Mouse (Mus musculus) bone marrow macrophage, adult 2 months (primary cell): ENCODE measurements around the gene Vegfa. TPM values are rescaled to one million over a fixed set of nuclear protein-coding genes. Genes with fewer than 3 reads are reported as not detected.

ENCODE experiments used
- H3K27ac ChIP-seq: 2 replicates; pipeline ENCODE4 v1.5.1; 2012; ENCODE audit warnings: low read depth, low read length; ENCODE audit not compliant: insufficient read depth
- H3K4me1 ChIP-seq: 2 replicates; pipeline ENCODE4 v1.6.1; 2012; ENCODE audit warnings: low read length; ENCODE audit not compliant: control insufficient read depth, insufficient read depth
- H3K4me3 ChIP-seq: 2 replicates; pipeline ENCODE4 v1.5.1; 2012; ENCODE audit warnings: mild to moderate bottlenecking, low read length, moderate library complexity; ENCODE audit not compliant: insufficient read depth
- CTCF ChIP-seq: IDR thresholded peaks from 2 replicates; pipeline ENCODE4 v1.5.1; 2012; ENCODE audit warnings: low read depth, mild to moderate bottlenecking, low read length, moderate library complexity
- POLR2A ChIP-seq: IDR thresholded peaks from 2 replicates; pipeline ENCODE4 v1.6.1; 2012; ENCODE audit warnings: mild to moderate bottlenecking, low read depth, low read length, borderline replicate concordance
- polyA plus RNA-seq: library from polyadenylated mRNA; stranded (reverse); fragments of >200 nt; gene quantifications from 2 replicates; pipeline ENCODE4 v1.2.4, GENCODE M21; 2012; ENCODE audit not compliant: missing spikeins, insufficient read depth, insufficient read length

The Vegfa gene
- polyA plus RNA-seq, 1 experiment = 53.8 TPM

GRCm38 (mm10) chr17:46021173-46021572, 11.0 kb downstream of the Vegfa start:
- TF ChIP-seq CTCF = no peak
- no peak for TF ChIP-seq POLR2A
- Histone ChIP-seq H3K27ac (no peak overlapping the region), H3K4me1 (no peaks in the 10 kb centered on the region), H3K4me3 (no peak overlapping the region)

DNA sequence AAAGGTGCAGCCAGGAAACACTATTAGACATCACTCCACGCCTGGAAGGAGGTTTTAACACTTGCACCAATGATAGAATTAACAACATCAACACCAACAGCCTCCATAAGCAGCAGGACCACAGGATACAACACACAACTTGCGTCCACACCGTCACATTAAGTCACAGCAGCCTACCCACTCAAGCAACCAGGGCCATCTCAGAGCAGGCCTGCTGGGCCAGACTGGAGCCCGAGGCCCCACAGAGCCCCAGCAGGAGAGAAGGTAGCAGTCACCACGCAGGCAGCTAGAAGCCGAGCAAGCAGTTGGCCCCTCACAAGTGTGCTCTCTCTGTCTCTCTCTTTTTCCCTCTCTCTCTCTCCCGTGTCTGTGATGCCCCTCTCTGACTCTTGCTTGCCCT, 11.6 kb downstream of the Vegfa start:
- Histone ChIP-seq H3K4me1 (no peaks in the 10 kb centered on the region), H3K27ac (no peak overlapping the region), H3K4me3 (no peak overlapping the region)
- no peak for TF ChIP-seq POLR2A
- TF ChIP-seq CTCF = no peak

DNA sequence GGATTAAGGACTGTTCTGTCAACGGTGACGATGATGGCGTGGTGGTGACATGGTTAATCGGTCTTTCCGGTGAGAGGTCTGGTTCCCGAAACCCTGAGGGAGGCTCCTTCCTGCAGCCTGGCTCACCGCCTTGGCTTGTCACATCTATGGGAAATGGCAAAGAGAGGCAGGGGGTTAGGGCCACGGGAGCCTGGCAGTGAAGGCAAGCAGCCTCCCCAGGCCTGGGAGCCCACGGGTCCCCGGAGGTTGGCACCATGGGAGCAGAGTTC, 13.5 kb downstream of the Vegfa start:
- Histone ChIP-seq H3K27ac (no peak overlapping the region), H3K4me3 (no peak overlapping the region), H3K4me1 (no peaks in the 10 kb centered on the region)
- TF ChIP-seq CTCF (no peak), POLR2A (no peak)

GRCm38 (mm10) chr17:46017946-46018735, 14.0 kb downstream of the Vegfa start:
- Histone ChIP-seq H3K4me1 (no peaks in the 10 kb centered on the region), H3K4me3 (no peak overlapping the region), H3K27ac (no peak overlapping the region)
- TF ChIP-seq POLR2A (no peak), CTCF (no peak)

- TF ChIP-seq POLR2A (no peak), CTCF (no peak)
- no peak overlapping the region for H3K27ac ChIP-seq
- no peaks in the 10 kb centered on the region for H3K4me1 ChIP-seq
- H3K4me3 ChIP-seq = no peak overlapping the region
Measured at GRCm38 (mm10) chr17:46016617-46017016, 15.6 kb downstream of the Vegfa start.

GRCm38 (mm10) chr17:46015967-46016366, 16.2 kb downstream of the Vegfa start:
- TF ChIP-seq POLR2A (no peak), CTCF (no peak)
- H3K27ac ChIP-seq = no peak overlapping the region
- H3K4me1 ChIP-seq = no peaks in the 10 kb centered on the region
- H3K4me3 ChIP-seq = no peak overlapping the region

- TF ChIP-seq POLR2A (no peak), CTCF (no peak)
- H3K27ac ChIP-seq = no peak overlapping the region
- no peaks in the 10 kb centered on the region for H3K4me1 ChIP-seq
- no peak overlapping the region for H3K4me3 ChIP-seq
Measured at GRCm38 (mm10) chr17:46014935-46015334, 17.2 kb downstream of the Vegfa start.

DNA sequence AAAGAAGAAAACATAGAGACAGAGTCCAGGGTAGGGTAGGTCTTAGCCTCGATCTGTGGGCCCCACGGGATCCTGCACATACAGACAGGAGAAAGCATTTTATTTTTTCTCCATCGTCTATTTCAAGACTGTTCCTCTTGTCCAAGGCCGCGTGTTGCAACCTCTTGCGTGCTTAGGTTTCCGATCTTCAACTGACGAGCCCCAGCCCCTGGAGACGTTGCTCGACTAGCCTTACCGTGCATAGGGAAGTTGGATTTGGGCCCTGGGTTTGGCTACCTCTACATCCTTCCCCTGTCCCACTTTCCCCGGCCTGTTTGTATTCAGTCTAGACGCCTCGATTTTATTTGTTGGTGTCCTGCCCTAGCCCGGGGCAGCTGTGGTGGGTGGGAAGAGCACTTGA, 18.6 kb downstream of the Vegfa start:
- no peaks in the 10 kb centered on the region for H3K4me1 ChIP-seq

DNA sequence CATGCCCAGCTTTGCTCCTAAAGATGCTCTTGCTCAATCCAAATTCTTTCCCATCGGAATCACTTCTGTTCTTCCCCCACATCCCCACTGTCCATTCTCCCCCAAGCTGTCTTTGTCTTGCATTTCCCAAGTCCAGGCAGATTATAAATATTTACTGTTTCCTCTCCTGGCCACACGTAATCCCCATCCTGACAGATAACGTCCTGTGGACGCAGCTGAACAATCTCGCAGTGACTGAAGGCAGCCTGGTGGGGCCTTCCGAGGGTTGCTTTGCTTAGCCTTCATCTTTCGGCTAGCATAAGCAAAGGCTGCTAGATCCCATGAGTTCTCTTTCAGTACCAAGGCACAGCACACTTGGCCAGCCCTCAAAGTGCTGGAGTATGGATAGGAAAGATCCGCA, 20.0 kb downstream of the Vegfa start:
- Histone ChIP-seq H3K4me3 (no peak overlapping the region), H3K4me1 (no peaks in the 10 kb centered on the region), H3K27ac (no peak overlapping the region)
- TF ChIP-seq POLR2A = no peak
- TF ChIP-seq CTCF = no peak

More for the DNA sequence above, 18.6 kb downstream of the Vegfa start:
- H3K4me3 ChIP-seq = no peak overlapping the region
- no peak for TF ChIP-seq POLR2A
- TF ChIP-seq CTCF = no peak
- no peak overlapping the region for H3K27ac ChIP-seq

GRCm38 (mm10) chr17:46010462-46010861, 21.7 kb downstream of the Vegfa start:
- no peak overlapping the region for H3K4me3 ChIP-seq
- H3K27ac ChIP-seq = no peak overlapping the region
- no peaks in the 10 kb centered on the region for H3K4me1 ChIP-seq
- no peak for TF ChIP-seq CTCF
- no peak for TF ChIP-seq POLR2A
